Mouse (Mus musculus) monocyte, adult 59 days (primary cell): ENCODE results near the gene Crhr2. TPM values are rescaled to one million over a fixed set of nuclear protein-coding genes. Genes with fewer than 3 reads are reported as not detected.

Source experiments
- total RNA-seq, 2 experiments: library from RNA; stranded (reverse); gene quantifications; one replicate each; pipeline ENCODE4 v1.2.4; 2023

Gene Crhr2
- total RNA-seq = not detected

DNA sequence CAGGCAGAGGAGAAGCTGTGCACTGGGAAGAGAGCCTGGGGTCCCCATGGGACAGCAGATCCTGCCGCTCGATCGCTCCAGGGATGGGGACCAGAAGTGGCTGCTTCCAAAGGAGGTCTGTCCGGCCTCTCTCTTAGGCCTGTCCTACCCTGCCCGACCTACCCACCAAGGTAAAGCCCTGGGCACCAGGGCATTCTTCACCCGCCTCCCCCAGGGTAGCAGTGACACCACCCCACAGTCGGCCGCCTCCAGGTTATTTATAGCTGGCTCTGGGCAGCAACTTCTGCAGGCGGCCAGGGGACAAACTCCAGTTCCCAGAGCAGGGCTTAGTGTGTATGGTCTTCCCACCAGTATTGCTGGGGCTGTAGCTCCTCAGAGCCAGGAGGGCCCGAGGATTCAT is at the start of gene Crhr2:
Crhr2 (minus strand) TSS at position 223 of the 400 bp plus-strand sequence.

DNA sequence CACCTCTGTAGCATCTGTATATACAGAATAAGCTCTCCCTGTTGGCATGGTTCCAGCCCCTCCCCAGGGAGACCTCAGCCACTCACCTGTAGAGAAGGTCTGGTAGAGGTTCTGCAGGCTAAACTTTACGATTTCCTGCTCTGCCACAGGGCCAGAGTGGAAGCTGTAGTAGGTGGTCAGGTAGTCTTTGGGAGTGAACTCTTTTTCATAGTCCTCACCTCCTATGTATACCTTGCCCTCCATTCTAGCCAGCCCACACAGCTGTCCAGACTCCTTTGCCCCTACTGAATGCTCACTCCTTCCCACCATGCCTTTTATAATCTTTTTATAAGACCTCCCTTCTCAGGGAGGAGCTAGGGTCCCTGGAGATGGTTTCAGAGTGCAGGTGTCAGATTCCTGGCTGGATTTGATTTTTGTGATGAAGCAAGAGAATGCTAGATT is 41.9 kb upstream of the Crhr2 start, which contains the start of gene Inmt:
Inmt (minus strand) TSS at position 303 of the 441 bp plus-strand sequence.

Other genes with a start within 250 kb of the Crhr2 start
- 100 to 1,000 TPM; 141 to 157 TPM for gene Nod1, start 160.4 kb downstream of the Crhr2 start, total RNA-seq
- gene Ggct, start 140.1 kb downstream of the Crhr2 start, total RNA-seq = 10 to 100 TPM; 25.5 to 33.3 TPM
- 10 to 100 TPM; 60.5 to 61.5 TPM for gene Gars, start 95.0 kb downstream of the Crhr2 start, total RNA-seq
- gene Inmt, start 42.0 kb upstream of the Crhr2 start, total RNA-seq = not detected
- 1 to 10 TPM; 1.0 to 1.9 TPM for gene Mindy4, start 70.4 kb upstream of the Crhr2 start, total RNA-seq
- 1 to 10 TPM; 1.5 to 2.2 TPM for gene Aqp1, start 203.4 kb upstream of the Crhr2 start, total RNA-seq
- not detected for gene Ghrhr, start 243.3 kb upstream of the Crhr2 start, total RNA-seq